Mouse (Mus musculus) left cerebral cortex, adult 2 months (tissue): ENCODE data around the gene Net1. TPM values are rescaled to one million over a fixed set of nuclear protein-coding genes. Genes with fewer than 3 reads are reported as not detected.
"Not testable (repeated sequence)": the region's sequence is repeated elsewhere in the genome, so short reads cannot be mapped to it uniquely, and the experiment has no call there.

Source experiments
- DNase-seq, 2 experiments: peaks; one replicate each; pipeline ENCODE4 v3.0.0; 2021 to 2022; ENCODE audit warnings: low spot score in 2 of 2, mixed read lengths in 1 of 2; ENCODE audit errors: extremely low spot score in 1 of 2
- H3K27ac ChIP-seq: fragments of 200-600 bp; 2 replicates; pipeline ENCODE4 v1.8.1; 2022
- H3K4me3 ChIP-seq: fragments of 200-600 bp; 2 replicates; pipeline ENCODE4 v1.8.1; 2022
- CTCF ChIP-seq: fragments of 200-600 bp; IDR thresholded peaks from 2 replicates; pipeline ENCODE4 v1.8.1; 2022; ENCODE audit warnings: antibody characterized with exemption, mild to moderate bottlenecking, moderate library complexity
- intact Hi-C: fragments of 180-260 bp; cut with DNase I; formaldehyde crosslinking; loops from one replicate; pipeline ENCODE4 v1.15.1; 2025
- microRNA-seq, 2 experiments: library from miRNA; unstranded; fragments of <30 nt; microRNA quantifications; one replicate each; pipeline ENCODE4 v1.2.0; 2021
- total RNA-seq, 2 experiments: library from RNA; stranded (reverse); gene quantifications; 2 replicates each; pipeline ENCODE4 v1.2.3; 2021

The Net1 gene
- total RNA-seq, 2 experiments from 2014 or later: 54.9 to 73.7 TPM

GRCm38 (mm10) chr13:3856252-3856651, 61.8 kb downstream of the Net1 start:
- DNase-seq: no peak
- H3K27ac ChIP-seq: no peak overlapping the region
- TF ChIP-seq CTCF: no peak
- intact Hi-C loops: no loop called here
- no peak overlapping the region for H3K4me3 ChIP-seq

- intact Hi-C loops: no loop called here
- TF ChIP-seq CTCF: no peak
- H3K4me3 ChIP-seq: no peak overlapping the region
- H3K27ac ChIP-seq: no peak overlapping the region
- no peak for DNase-seq
Measured at GRCm38 (mm10) chr13:3854856-3855255, 63.2 kb downstream of the Net1 start.

- intact Hi-C loops, DNase-seq: not testable (repeated sequence)
Measured at GRCm38 (mm10) chr13:3853648-3854333, 64.2 kb downstream of the Net1 start, which contains the start of gene Calm5. Calm5 (plus strand) TSS chr13:3854173.

GRCm38 (mm10) chr13:3850330-3850729, 67.7 kb downstream of the Net1 start:
- intact Hi-C loops: no loop called here
- H3K27ac ChIP-seq: no peak overlapping the region
- DNase-seq: no peak
- no peak for TF ChIP-seq CTCF
- no peak overlapping the region for H3K4me3 ChIP-seq

More at GRCm38 (mm10) chr13:3853648-3854333, 64.2 kb downstream of the Net1 start, which contains the start of gene Calm5:
- H3K4me3 ChIP-seq, H3K27ac ChIP-seq: not testable (repeated sequence)

- DNase-seq, intact Hi-C loops, H3K27ac ChIP-seq, H3K4me3 ChIP-seq: not testable (repeated sequence)
Measured at GRCm38 (mm10) chr13:3840662-3841061, 77.4 kb downstream of the Net1 start.

- H3K4me3 ChIP-seq, H3K27ac ChIP-seq, intact Hi-C loops, DNase-seq: not testable (repeated sequence)
Measured at GRCm38 (mm10) chr13:3837312-3837807, 80.7 kb downstream of the Net1 start, which contains the start of gene Calm4. Calm4 (plus strand) TSS chr13:3837757.

GRCm38 (mm10) chr13:3833644-3834043, 84.4 kb downstream of the Net1 start:
- H3K4me3 ChIP-seq, DNase-seq, intact Hi-C loops, H3K27ac ChIP-seq: not testable (repeated sequence)

GRCm38 (mm10) chr13:3832450-3832849, 85.6 kb downstream of the Net1 start:
- intact Hi-C loops: no loop called here
- no peak overlapping the region for H3K4me3 ChIP-seq
- no peak for DNase-seq
- no peak overlapping the region for H3K27ac ChIP-seq
- no peak for TF ChIP-seq CTCF

Small RNAs within 50 kb of the gene (microRNA-seq; reads per million reads assigned to microRNA genes)
- gene Gm22460: 0 reads per million in 2 experiments

Other genes with a start within 250 kb of the Net1 start
- not detected for gene Calml3, start 113.9 kb downstream of the Net1 start, total RNA-seq
- not detected for gene Calm4, start 80.5 kb downstream of the Net1 start, total RNA-seq
- gene Calm5, start 64.0 kb downstream of the Net1 start, total RNA-seq: not detected
- not detected for gene Tubal3, start 54 bp upstream of the Net1 start, total RNA-seq
- gene Ucn3, start 27.1 kb upstream of the Net1 start, total RNA-seq: under 1 TPM in 1 of 2 experiments, not detected in 1; 0.84 TPM
- gene Akr1c14, start 130.8 kb upstream of the Net1 start, total RNA-seq: 1 to 10 TPM; 1.3 TPM
- 1 to 10 TPM; 1.1 to 1.6 TPM for gene Akr1c18, start 232.4 kb upstream of the Net1 start, total RNA-seq